Mouse (Mus musculus): ENCODE measurements around the gene Hdgfl3. TPM values are rescaled to one million over a fixed set of nuclear protein-coding genes. Genes with fewer than 3 reads are reported as not detected.
A peak's percentile ranks its signal among the peaks of the same experiment; 100 is the strongest.

The Hdgfl3 gene
- polyA plus RNA-seq, 1 experiment from 2014 or later: 46.6 TPM

- Histone ChIP-seq H3K9me3 (ENCODE audit: control insufficient read depth, low read length) (no peaks in the 10 kb centered on the region), H3K4me3 (ENCODE audit: low read depth, low read length) (no peak overlapping the region), H3K27ac (ENCODE audit: low read depth, low read length) (no peak overlapping the region), H3K36me3 (ENCODE audit: control insufficient read depth, insufficient read depth, low read length) (no peaks in the 10 kb centered on the region), H3K4me1 (replicated peaks; ENCODE audit: control insufficient read depth, insufficient read depth, low read length) (no peaks in the 10 kb centered on the region), H3K27me3 (ENCODE audit: control insufficient read depth, insufficient read depth, low read length) (peaks cover 5% of the 10 kb centered on the region; the same call in 1 of the 2 replicates), H3K4me2 (replicated peaks; ENCODE audit: low read depth, low read length) (no peak overlapping the region), H3K9ac (ENCODE audit: low read depth, low read length) (no peak overlapping the region)
- WGBS: 92% methylated on average over 6 of the region's 6 CpGs
- no peak for DNase-seq (ENCODE audit: low spot score)
- ATAC-seq (ENCODE audit: low FRiP score): no peak
These were observed 69.7 kb downstream of the Hdgfl3 start for GRCm38 (mm10) chr7:81864552-81864951.

GRCm38 (mm10) chr7:81862587-81863583 lies 71.4 kb downstream of the Hdgfl3 start:
- Histone ChIP-seq H3K4me3 (ENCODE audit: low read depth, low read length) (no peak overlapping the region), H3K4me2 (replicated peaks; ENCODE audit: low read depth, low read length) (no peak overlapping the region), H3K9ac (ENCODE audit: low read depth, low read length) (no peak overlapping the region), H3K27me3 (ENCODE audit: control insufficient read depth, insufficient read depth, low read length) (peaks cover 8% of the 10 kb centered on the region; the same call in 1 of the 2 replicates), H3K4me1 (replicated peaks; ENCODE audit: control insufficient read depth, insufficient read depth, low read length) (peaks cover 3% of the 10 kb centered on the region; the same call in 1 of the 2 replicates), H3K27ac (ENCODE audit: low read depth, low read length) (no peak overlapping the region), H3K36me3 (ENCODE audit: control insufficient read depth, insufficient read depth, low read length) (no peaks in the 10 kb centered on the region), H3K9me3 (ENCODE audit: control insufficient read depth, low read length) (no peaks in the 10 kb centered on the region)
- ATAC-seq (ENCODE audit: low FRiP score) (no peak), DNase-seq (ENCODE audit: low spot score) (no peak)
- WGBS: 73% methylated on average over 24 of the region's 24 CpGs

GRCm38 (mm10) chr7:81861921-81862320 lies 72.4 kb downstream of the Hdgfl3 start:
- Histone ChIP-seq H3K9ac (ENCODE audit: low read depth, low read length) (no peak overlapping the region), H3K36me3 (ENCODE audit: control insufficient read depth, insufficient read depth, low read length) (no peaks in the 10 kb centered on the region), H3K4me1 (replicated peaks; ENCODE audit: control insufficient read depth, insufficient read depth, low read length) (peaks cover 3% of the 10 kb centered on the region; the same call in 1 of the 2 replicates), H3K9me3 (ENCODE audit: control insufficient read depth, low read length) (no peaks in the 10 kb centered on the region), H3K27ac (ENCODE audit: low read depth, low read length) (no peak overlapping the region), H3K4me3 (ENCODE audit: low read depth, low read length) (no peak overlapping the region), H3K4me2 (replicated peaks; ENCODE audit: low read depth, low read length) (no peak overlapping the region), H3K27me3 (ENCODE audit: control insufficient read depth, insufficient read depth, low read length) (peaks cover 10% of the 10 kb centered on the region; the same call in 1 of the 2 replicates)
- DNase-seq (ENCODE audit: low spot score) (no peak), ATAC-seq (ENCODE audit: low FRiP score) (no peak)
- 80% methylated on average over 4 of the region's 4 CpGs for WGBS

GRCm38 (mm10) chr7:81861461-81861860 lies 72.8 kb downstream of the Hdgfl3 start:
- Histone ChIP-seq H3K27me3 (ENCODE audit: control insufficient read depth, insufficient read depth, low read length) (peaks cover 10% of the 10 kb centered on the region; the same call in 1 of the 2 replicates), H3K9me3 (ENCODE audit: control insufficient read depth, low read length) (no peaks in the 10 kb centered on the region), H3K4me3 (ENCODE audit: low read depth, low read length) (no peak overlapping the region), H3K27ac (ENCODE audit: low read depth, low read length) (no peak overlapping the region), H3K4me2 (replicated peaks; ENCODE audit: low read depth, low read length) (no peak overlapping the region), H3K4me1 (replicated peaks; ENCODE audit: control insufficient read depth, insufficient read depth, low read length) (peaks cover 3% of the 10 kb centered on the region; the same call in 1 of the 2 replicates), H3K9ac (ENCODE audit: low read depth, low read length) (no peak overlapping the region), H3K36me3 (ENCODE audit: control insufficient read depth, insufficient read depth, low read length) (no peaks in the 10 kb centered on the region)
- WGBS: 85% methylated on average over 2 of the region's 2 CpGs
- no peak for ATAC-seq (ENCODE audit: low FRiP score)
- no peak for DNase-seq (ENCODE audit: low spot score)

- Histone ChIP-seq H3K36me3 (ENCODE audit: control insufficient read depth, insufficient read depth, low read length) (no peaks in the 10 kb centered on the region), H3K9ac (ENCODE audit: low read depth, low read length) (no peak overlapping the region), H3K9me3 (ENCODE audit: control insufficient read depth, low read length) (no peaks in the 10 kb centered on the region), H3K27me3 (ENCODE audit: control insufficient read depth, insufficient read depth, low read length) (peaks cover 10% of the 10 kb centered on the region; the same call in 1 of the 2 replicates), H3K4me2 (replicated peaks; ENCODE audit: low read depth, low read length) (no peak overlapping the region), H3K4me1 (replicated peaks; ENCODE audit: control insufficient read depth, insufficient read depth, low read length) (peaks cover 3% of the 10 kb centered on the region; the same call in 1 of the 2 replicates), H3K27ac (ENCODE audit: low read depth, low read length) (no peak overlapping the region), H3K4me3 (ENCODE audit: low read depth, low read length) (no peak overlapping the region)
- 91% methylated on average over 5 of the region's 5 CpGs for WGBS
- no peak for ATAC-seq (ENCODE audit: low FRiP score)
- no peak for DNase-seq (ENCODE audit: low spot score)
These were observed 73.3 kb downstream of the Hdgfl3 start for GRCm38 (mm10) chr7:81860996-81861395.

GRCm38 (mm10) chr7:81860071-81860470 lies 74.2 kb downstream of the Hdgfl3 start:
- Histone ChIP-seq H3K36me3 (ENCODE audit: control insufficient read depth, insufficient read depth, low read length) (no peaks in the 10 kb centered on the region), H3K4me1 (replicated peaks; ENCODE audit: control insufficient read depth, insufficient read depth, low read length) (peaks cover 3% of the 10 kb centered on the region; the same call in 1 of the 2 replicates), H3K9ac (ENCODE audit: low read depth, low read length) (no peak overlapping the region), H3K27me3 (ENCODE audit: control insufficient read depth, insufficient read depth, low read length) (peaks cover 10% of the 10 kb centered on the region; the same call in 1 of the 2 replicates), H3K9me3 (ENCODE audit: control insufficient read depth, low read length) (no peaks in the 10 kb centered on the region), H3K27ac (ENCODE audit: low read depth, low read length) (no peak overlapping the region), H3K4me3 (ENCODE audit: low read depth, low read length) (peak overlapping the region; percentile 61; the same call in 1 of the 2 replicates), H3K4me2 (replicated peaks; ENCODE audit: low read depth, low read length) (peak overlapping the region; percentile 98; the same call in 1 of the 2 replicates)
- no peak for ATAC-seq (ENCODE audit: low FRiP score)
- DNase-seq (ENCODE audit: low spot score): no peak
- WGBS: 56% methylated on average over 11 of the region's 11 CpGs

- peak; percentile 84 for ATAC-seq (ENCODE audit: low FRiP score)
- H3K27me3 ChIP-seq (ENCODE audit: control insufficient read depth, insufficient read depth, low read length): peaks cover 10% of the 10 kb centered on the region; the same call in 1 of the 2 replicates
These were observed 75.1 kb downstream of the Hdgfl3 start, which contains the start of gene Tm6sf1 for GRCm38 (mm10) chr7:81858968-81859721. TSS of gene Tm6sf1 (plus strand) at chr7:81859001.

GRCm38 (mm10) chr7:81858236-81858635 lies 76.0 kb downstream of the Hdgfl3 start:
- peaks cover 10% of the 10 kb centered on the region; the same call in 1 of the 2 replicates for H3K27me3 ChIP-seq (ENCODE audit: control insufficient read depth, insufficient read depth, low read length)
- peak overlapping the region; percentile 98 for H3K4me2 ChIP-seq (replicated peaks; ENCODE audit: low read depth, low read length)

More at GRCm38 (mm10) chr7:81858968-81859721, 75.1 kb downstream of the Hdgfl3 start, which contains the start of gene Tm6sf1:
- DNase-seq (ENCODE audit: low spot score): peak; percentile 67
- Histone ChIP-seq H3K9ac (ENCODE audit: low read depth, low read length) (peak within 1 kb of the TSS; percentile 75), H3K4me2 (replicated peaks; ENCODE audit: low read depth, low read length) (peak within 1 kb of the TSS; percentile 98), H3K4me3 (ENCODE audit: low read depth, low read length) (peak within 1 kb of the TSS; percentile 61), H3K27ac (ENCODE audit: low read depth, low read length) (no peak within 1 kb of the TSS), H3K4me1 (replicated peaks; ENCODE audit: control insufficient read depth, insufficient read depth, low read length) (peaks cover 5% of the 10 kb centered on the region; the same call in 1 of the 2 replicates), H3K36me3 (ENCODE audit: control insufficient read depth, insufficient read depth, low read length) (no peaks in the 10 kb centered on the region), H3K9me3 (ENCODE audit: control insufficient read depth, low read length) (no peaks in the 10 kb centered on the region)
- WGBS: under 1% methylated on average over 59 of the region's 64 CpGs

More at GRCm38 (mm10) chr7:81858236-81858635, 76.0 kb downstream of the Hdgfl3 start:
- H3K9ac ChIP-seq (ENCODE audit: low read depth, low read length): no peak overlapping the region
- H3K9me3 ChIP-seq (ENCODE audit: control insufficient read depth, low read length): no peaks in the 10 kb centered on the region
- no peaks in the 10 kb centered on the region for H3K36me3 ChIP-seq (ENCODE audit: control insufficient read depth, insufficient read depth, low read length)
- DNase-seq (ENCODE audit: low spot score) (peak; percentile 22), ATAC-seq (ENCODE audit: low FRiP score) (no peak)
- peak overlapping the region; percentile 61; the same call in 1 of the 2 replicates for H3K4me3 ChIP-seq (ENCODE audit: low read depth, low read length)
- H3K27ac ChIP-seq (ENCODE audit: low read depth, low read length): no peak overlapping the region
- H3K4me1 ChIP-seq (replicated peaks; ENCODE audit: control insufficient read depth, insufficient read depth, low read length): peaks cover 5% of the 10 kb centered on the region; the same call in 1 of the 2 replicates
- WGBS: 4% methylated on average over 9 of the region's 9 CpGs

Data from hindbrain, embryonic 11.5 days (tissue).